Mouse (Mus musculus): Measurements from ENCODE around the gene Vmn1r69. TPM values are rescaled to one million over a fixed set of nuclear protein-coding genes. Genes with fewer than 3 reads are reported as not detected.

Vmn1r69 gene
- not detected in 2 replicates for polyA plus RNA-seq (2012; ENCODE audit: insufficient read depth, insufficient read length, missing spikeins)

DNA sequence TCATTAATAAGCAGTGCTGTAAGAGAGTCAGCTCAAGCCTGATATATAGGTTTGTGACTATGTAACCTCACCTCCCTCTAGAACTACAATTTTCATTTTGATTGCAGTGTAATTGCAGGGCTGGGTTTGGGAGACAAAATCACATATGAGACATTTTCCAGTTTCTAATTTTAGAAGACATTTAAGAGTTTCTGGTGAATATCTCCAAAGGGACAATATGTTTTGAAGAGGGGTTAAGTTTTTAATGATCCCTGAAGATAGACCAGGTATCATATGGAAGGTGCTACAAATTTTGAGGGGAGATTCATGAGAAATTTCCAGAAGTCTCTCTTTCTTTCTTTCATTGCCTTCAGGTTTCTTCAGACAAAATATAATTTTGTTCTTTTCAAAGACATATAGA is at the start of gene Vmn1r69:
Vmn1r69 (minus strand) TSS at position 101 of the 400 bp plus-strand sequence.
- no peaks in the 10 kb centered on the region for H3K4me1 ChIP-seq (ENCODE audit: control insufficient read depth, insufficient read depth, insufficient read length, low read length)
- no peak within 1 kb of the TSS for H3K4me3 ChIP-seq (ENCODE audit: insufficient read depth, low read depth, low read length)
- H3K27ac ChIP-seq (replicated peaks; ENCODE audit: low read depth, low read length): no peak within 1 kb of the TSS

DNA sequence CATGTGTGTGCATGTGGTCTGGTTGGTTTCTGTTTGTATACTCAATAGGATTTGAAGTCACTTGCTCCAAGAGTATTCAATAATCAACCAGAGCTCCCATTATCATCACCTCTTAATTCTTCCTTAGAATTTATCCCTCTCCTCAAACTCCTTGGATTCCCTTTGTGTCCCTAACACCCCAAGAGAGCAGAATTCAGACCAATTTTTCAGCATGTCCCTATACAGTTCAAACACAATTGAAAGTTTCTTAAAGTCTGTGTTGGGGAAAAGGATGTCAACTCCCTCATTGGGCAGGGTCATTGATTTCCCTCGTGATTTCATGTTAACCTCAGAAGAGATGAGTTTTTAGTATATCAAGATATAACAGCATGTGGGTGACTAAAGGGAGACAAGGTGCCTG is 17.8 kb upstream of the Vmn1r69 start, which contains the start of gene Vmn1r70:
Vmn1r70 (plus strand) TSS at position 301 of the 400 bp plus-strand sequence.
- Histone ChIP-seq H3K4me1 (ENCODE audit: control insufficient read depth, insufficient read depth, insufficient read length, low read length) (no peaks in the 10 kb centered on the region), H3K27ac (replicated peaks; ENCODE audit: low read depth, low read length) (no peak within 1 kb of the TSS), H3K4me3 (ENCODE audit: insufficient read depth, low read depth, low read length) (no peak within 1 kb of the TSS)

DNA sequence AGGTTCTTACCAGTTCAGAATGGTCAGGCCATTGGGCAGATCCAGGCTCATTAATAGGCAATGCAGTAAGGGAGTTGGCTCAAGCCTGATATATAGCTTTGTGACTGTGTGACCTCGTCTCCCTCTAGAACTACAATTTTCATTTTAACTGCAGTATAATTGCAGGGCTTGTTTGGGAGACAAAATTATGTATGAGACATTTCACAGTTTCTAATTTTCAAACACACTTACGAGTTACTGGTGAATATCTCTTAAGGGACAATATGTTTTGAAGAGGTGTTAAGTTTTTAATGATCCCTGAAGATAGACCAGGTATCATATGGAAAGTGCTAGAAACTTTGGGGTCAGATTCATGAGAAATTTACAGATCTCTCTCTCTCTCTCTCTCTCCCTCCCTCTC is 55.1 kb downstream of the Vmn1r69 start, which contains the start of gene Vmn1r68:
Vmn1r68 (minus strand) TSS at position 101 of the 400 bp plus-strand sequence.
- Histone ChIP-seq H3K27ac (replicated peaks; ENCODE audit: low read depth, low read length) (no peak within 1 kb of the TSS), H3K4me1 (ENCODE audit: control insufficient read depth, insufficient read depth, insufficient read length, low read length) (no peaks in the 10 kb centered on the region), H3K4me3 (ENCODE audit: insufficient read depth, low read depth, low read length) (no peak within 1 kb of the TSS)

Other genes with a start within 250 kb of the Vmn1r69 start
- gene Vmn1r67, start 170.3 kb downstream of the Vmn1r69 start, polyA plus RNA-seq (2012; ENCODE audit: insufficient read depth, insufficient read length, missing spikeins): not detected in 2 replicates
- 0.38 and 0.48 TPM in 2 replicates for gene Zik1, start 118.3 kb downstream of the Vmn1r69 start, polyA plus RNA-seq (2012; ENCODE audit: insufficient read depth, insufficient read length, missing spikeins)
- gene Vmn1r68, start 55.2 kb downstream of the Vmn1r69 start, polyA plus RNA-seq (2012; ENCODE audit: insufficient read depth, insufficient read length, missing spikeins): not detected in 2 replicates
- gene Vmn1r70, start 17.9 kb upstream of the Vmn1r69 start, polyA plus RNA-seq (2012; ENCODE audit: insufficient read depth, insufficient read length, missing spikeins): not detected in 2 replicates
- not detected in 2 replicates for gene Nlrp4b, start 74.1 kb upstream of the Vmn1r69 start, polyA plus RNA-seq (2012; ENCODE audit: insufficient read depth, insufficient read length, missing spikeins)
- not detected in 2 replicates for gene Vmn1r71, start 140.7 kb upstream of the Vmn1r69 start, polyA plus RNA-seq (2012; ENCODE audit: insufficient read depth, insufficient read length, missing spikeins)

Measured in brown adipose tissue, adult 24 weeks (tissue).